Mouse (Mus musculus): ENCODE results near the gene Rbbp4. TPM values are rescaled to one million over a fixed set of nuclear protein-coding genes. Genes with fewer than 3 reads are reported as not detected.

Rbbp4 gene
- total and polyA plus RNA-seq, 2 experiments from 2014 or later = 83.2 to 234 TPM

DNA sequence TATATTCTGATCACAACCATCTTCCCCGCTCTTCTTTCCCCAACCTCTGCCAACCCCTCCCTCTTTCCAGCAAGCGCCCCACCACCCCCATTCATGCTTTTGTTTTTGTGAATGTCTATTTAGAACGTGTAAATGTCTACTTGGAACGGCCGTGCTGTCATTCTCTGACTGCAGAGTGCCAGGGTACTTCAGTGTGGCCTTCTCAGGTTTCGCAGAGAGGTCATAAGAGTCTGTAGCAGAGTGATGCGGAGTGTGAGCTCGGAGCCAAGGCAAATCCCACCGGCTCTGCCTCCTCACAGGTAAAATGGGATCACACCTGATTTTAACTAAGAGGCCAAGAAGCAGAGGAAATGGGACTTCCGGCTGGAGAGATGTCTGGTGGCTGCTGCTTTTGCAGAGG, 36.0 kb downstream of the Rbbp4 start:
- Histone ChIP-seq H3K36me3 (ENCODE audit: insufficient read depth, low read length) (no peaks in the 10 kb centered on the region), H3K27me3 (ENCODE audit: insufficient read depth, low read length) (no peaks in the 10 kb centered on the region), H3K9me3 (ENCODE audit: low read length) (no peaks in the 10 kb centered on the region), H3K9ac (replicated peaks; ENCODE audit: low read length) (no peak overlapping the region), H3K4me1 (ENCODE audit: insufficient read depth, low read length) (no peaks in the 10 kb centered on the region), H3K27ac (no peak overlapping the region), H3K4me2 (ENCODE audit: low read depth, low read length) (no peak overlapping the region), H3K4me3 (ENCODE audit: low read length) (no peak overlapping the region)
- WGBS = 50% methylated on average over 10 of the region's 10 CpGs
- no peak for DNase-seq (ENCODE audit: low spot score)
- no peak for ATAC-seq
- TF ChIP-seq CTCF (IDR thresholded peaks at IDR 0.05; ENCODE audit: low read depth) = no peak

GRCm38 (mm10) chr4:129297724-129298123, 37.4 kb downstream of the Rbbp4 start:
- Histone ChIP-seq H3K4me2 (ENCODE audit: low read depth, low read length) (no peak overlapping the region), H3K4me1 (ENCODE audit: insufficient read depth, low read length) (no peaks in the 10 kb centered on the region), H3K9ac (replicated peaks; ENCODE audit: low read length) (no peak overlapping the region), H3K9me3 (ENCODE audit: low read length) (no peaks in the 10 kb centered on the region), H3K27me3 (ENCODE audit: insufficient read depth, low read length) (no peaks in the 10 kb centered on the region), H3K36me3 (ENCODE audit: insufficient read depth, low read length) (no peaks in the 10 kb centered on the region), H3K4me3 (ENCODE audit: low read length) (no peak overlapping the region), H3K27ac (no peak overlapping the region)
- WGBS = 85% methylated on average over 4 of the region's 4 CpGs
- DNase-seq (ENCODE audit: low spot score) (no peak), ATAC-seq (no peak)
- TF ChIP-seq CTCF (IDR thresholded peaks at IDR 0.05; ENCODE audit: low read depth) = no peak

DNA sequence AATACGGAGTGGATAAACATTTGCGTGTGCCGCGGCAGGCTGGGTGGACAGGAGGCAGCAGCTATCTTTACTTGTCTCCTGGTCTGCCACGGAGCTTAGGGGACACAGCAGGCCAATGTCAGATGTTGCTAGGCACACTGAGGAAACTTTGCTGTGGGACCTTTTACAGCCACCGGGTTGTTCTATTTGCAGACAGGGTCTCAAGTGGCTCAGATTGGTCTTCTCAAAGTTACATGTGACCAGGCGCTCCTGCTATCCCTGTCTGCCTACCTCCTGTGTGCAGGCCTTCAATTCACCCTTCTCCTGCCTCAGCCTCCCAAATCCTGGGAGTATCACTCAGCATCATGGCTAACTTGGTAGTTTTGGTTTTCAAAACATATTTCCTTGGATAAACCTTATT, 39.1 kb downstream of the Rbbp4 start:
- 83% methylated on average over 7 of the region's 7 CpGs for WGBS
- TF ChIP-seq CTCF (IDR thresholded peaks at IDR 0.05; ENCODE audit: low read depth) = no peak
- Histone ChIP-seq H3K9ac (replicated peaks; ENCODE audit: low read length) (no peak overlapping the region), H3K9me3 (ENCODE audit: low read length) (no peaks in the 10 kb centered on the region), H3K36me3 (ENCODE audit: insufficient read depth, low read length) (no peaks in the 10 kb centered on the region), H3K4me2 (ENCODE audit: low read depth, low read length) (no peak overlapping the region), H3K4me3 (ENCODE audit: low read length) (no peak overlapping the region), H3K4me1 (ENCODE audit: insufficient read depth, low read length) (no peaks in the 10 kb centered on the region), H3K27ac (no peak overlapping the region), H3K27me3 (ENCODE audit: insufficient read depth, low read length) (no peaks in the 10 kb centered on the region)
- ATAC-seq (no peak), DNase-seq (ENCODE audit: low spot score) (no peak)

GRCm38 (mm10) chr4:129295188-129295587, 40.0 kb downstream of the Rbbp4 start:
- TF ChIP-seq CTCF (IDR thresholded peaks at IDR 0.05; ENCODE audit: low read depth) = no peak
- Histone ChIP-seq H3K27me3 (ENCODE audit: insufficient read depth, low read length) (no peaks in the 10 kb centered on the region), H3K9me3 (ENCODE audit: low read length) (no peaks in the 10 kb centered on the region), H3K9ac (replicated peaks; ENCODE audit: low read length) (no peak overlapping the region), H3K4me3 (ENCODE audit: low read length) (no peak overlapping the region), H3K4me1 (ENCODE audit: insufficient read depth, low read length) (no peaks in the 10 kb centered on the region), H3K36me3 (ENCODE audit: insufficient read depth, low read length) (no peaks in the 10 kb centered on the region), H3K27ac (no peak overlapping the region), H3K4me2 (ENCODE audit: low read depth, low read length) (no peak overlapping the region)
- ATAC-seq (no peak), DNase-seq (ENCODE audit: low spot score) (no peak)
- WGBS = 86% methylated on average over 2 of the region's 2 CpGs

DNA sequence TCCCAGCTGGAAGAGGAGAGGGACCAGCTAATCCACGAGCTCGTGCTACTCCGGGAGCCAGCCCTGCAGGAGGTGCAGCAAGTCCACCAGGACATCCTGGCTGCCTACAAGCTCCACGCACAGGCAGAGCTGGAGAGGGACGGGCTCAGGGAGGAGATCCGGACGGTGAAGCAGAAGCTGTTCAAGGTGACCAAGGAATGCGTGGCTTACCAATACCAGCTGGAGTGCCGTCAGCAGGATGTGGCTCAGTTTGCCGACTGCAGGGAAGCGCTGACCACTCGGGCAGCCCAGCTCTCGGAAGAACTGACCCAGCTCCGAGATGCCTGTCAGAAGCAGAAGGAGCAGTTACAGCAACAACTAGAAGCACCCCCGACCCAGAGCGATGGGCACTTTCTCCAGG, 41.5 kb downstream of the Rbbp4 start:
- Histone ChIP-seq H3K4me2 (ENCODE audit: low read depth, low read length) (no peak overlapping the region), H3K27ac (no peak overlapping the region), H3K4me3 (ENCODE audit: low read length) (no peak overlapping the region), H3K36me3 (ENCODE audit: insufficient read depth, low read length) (no peaks in the 10 kb centered on the region), H3K9me3 (ENCODE audit: low read length) (no peaks in the 10 kb centered on the region), H3K9ac (replicated peaks; ENCODE audit: low read length) (no peak overlapping the region), H3K27me3 (ENCODE audit: insufficient read depth, low read length) (no peaks in the 10 kb centered on the region), H3K4me1 (ENCODE audit: insufficient read depth, low read length) (no peaks in the 10 kb centered on the region)
- TF ChIP-seq CTCF (IDR thresholded peaks at IDR 0.05; ENCODE audit: low read depth) = no peak
- ATAC-seq (no peak), DNase-seq (ENCODE audit: low spot score) (no peak)
- 39% methylated on average over 16 of the region's 16 CpGs for WGBS

GRCm38 (mm10) chr4:129292831-129293230, 42.3 kb downstream of the Rbbp4 start:
- TF ChIP-seq CTCF (IDR thresholded peaks at IDR 0.05; ENCODE audit: low read depth) = no peak
- DNase-seq (ENCODE audit: low spot score) (no peak), ATAC-seq (no peak)
- WGBS = 44% methylated on average over 7 of the region's 7 CpGs
- Histone ChIP-seq H3K27ac (no peak overlapping the region), H3K9ac (replicated peaks; ENCODE audit: low read length) (no peak overlapping the region), H3K4me2 (ENCODE audit: low read depth, low read length) (no peak overlapping the region), H3K27me3 (ENCODE audit: insufficient read depth, low read length) (no peaks in the 10 kb centered on the region), H3K4me3 (ENCODE audit: low read length) (no peak overlapping the region), H3K9me3 (ENCODE audit: low read length) (no peaks in the 10 kb centered on the region), H3K36me3 (ENCODE audit: insufficient read depth, low read length) (no peaks in the 10 kb centered on the region), H3K4me1 (ENCODE audit: insufficient read depth, low read length) (no peaks in the 10 kb centered on the region)

DNA sequence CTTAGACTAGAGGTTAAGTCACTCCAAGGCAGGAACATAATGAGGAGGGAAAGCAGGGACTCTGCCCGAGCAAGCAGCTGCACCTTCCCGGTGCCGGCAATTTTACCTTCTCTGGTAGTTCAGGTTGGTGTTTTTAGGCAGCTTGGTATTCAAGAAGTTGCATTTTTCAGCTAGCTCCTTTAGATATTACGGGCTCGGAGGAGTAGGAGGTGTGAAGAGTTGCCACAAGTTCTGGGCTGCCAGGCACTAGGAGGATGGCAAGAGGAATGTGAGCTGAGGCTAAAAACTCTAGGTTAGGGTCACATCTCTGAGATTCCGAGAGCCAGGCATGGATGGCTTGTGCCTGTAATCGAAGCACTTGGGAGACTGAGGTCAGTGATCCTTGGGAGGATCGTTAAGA, 45.5 kb downstream of the Rbbp4 start:
- H3K9me3 ChIP-seq (ENCODE audit: low read length) = no peaks in the 10 kb centered on the region
- no peak overlapping the region for H3K9ac ChIP-seq (replicated peaks; ENCODE audit: low read length)
- no peaks in the 10 kb centered on the region for H3K27me3 ChIP-seq (ENCODE audit: insufficient read depth, low read length)
- no peak overlapping the region for H3K4me2 ChIP-seq (ENCODE audit: low read depth, low read length)
- peaks cover 3% of the 10 kb centered on the region; the same call in 1 of the 2 replicates for H3K4me1 ChIP-seq (ENCODE audit: insufficient read depth, low read length)
- no peak for TF ChIP-seq CTCF (IDR thresholded peaks at IDR 0.05; ENCODE audit: low read depth)
- no peaks in the 10 kb centered on the region for H3K36me3 ChIP-seq (ENCODE audit: insufficient read depth, low read length)
- H3K27ac ChIP-seq = no peak overlapping the region
- WGBS = 92% methylated on average over 8 of the region's 8 CpGs
- DNase-seq (ENCODE audit: low spot score) (no peak), ATAC-seq (no peak)
- H3K4me3 ChIP-seq (ENCODE audit: low read length) = no peak overlapping the region

Measured in hindbrain, postnatal 0 days (tissue).